7 mouse cellular contexts compared by ENCODE assay signal in genomic region chr4:100527554-100528001, GRCm38 (mm10). TPM values are rescaled to one million over a fixed set of nuclear protein-coding genes. Genes with fewer than 3 reads are reported as not detected.
DNase-seq lines count a peak whose midpoint lies in the region; ATAC-seq lines count a peak whose summit lies in the region.

No protein-coding gene starts in this region.

- ATAC-seq in forebrain, embryonic 14.5 days = peak; percentile 58; the same call in 1 of the 2 replicates
- peak; percentile 56; the same call in 1 of the 2 replicates for ATAC-seq in neural tube, embryonic 14.5 days (ENCODE audit: low read depth)
- no peak for ATAC-seq in erythroblast, adult 5-6 weeks (replicated peaks; ENCODE audit: low FRiP score, poor library complexity, severe bottlenecking)

- 3% methylated on average over 15 of the region's 15 CpGs for WGBS in forebrain, embryonic 14.5 days
- 6% methylated on average over 15 of the region's 15 CpGs for WGBS in limb, embryonic 10.5 days
- WGBS in neural tube, embryonic 14.5 days = 7% methylated on average over 15 of the region's 15 CpGs

- no peaks in the 10 kb centered on the region for H3K9me3 ChIP-seq in forebrain, embryonic 14.5 days (replicated peaks; ENCODE audit: control insufficient read depth, low read length)
- no peaks in the 10 kb centered on the region for H3K9me3 ChIP-seq in limb, embryonic 10.5 days (replicated peaks)
- no peaks in the 10 kb centered on the region for H3K9me3 ChIP-seq in neural tube, embryonic 14.5 days (ENCODE audit: control insufficient read depth, low read length)

- H3K27ac ChIP-seq in forebrain, embryonic 14.5 days (ENCODE audit: low read depth, low read length) = no peak overlapping the region
- peak overlapping the region; percentile 81 for H3K27ac ChIP-seq in limb, embryonic 10.5 days
- H3K27ac ChIP-seq in neural tube, embryonic 14.5 days (ENCODE audit: low read depth, low read length) = no peak overlapping the region

- peak; percentile 23 for DNase-seq in right cerebral cortex, postnatal 10 days (ENCODE audit: low spot score in 2 of 2)
- no peak for DNase-seq in right cerebral cortex, postnatal 36 days (ENCODE audit: low spot score in 2 of 2)
- DNase-seq in forebrain, embryonic 14.5 days (ENCODE audit: low spot score) = peak; percentile 69
- DNase-seq in limb, embryonic 10.5 days (ENCODE audit: low spot score) = peak; percentile 77
- no peak for DNase-seq in frontal cortex, adult 2 months (ENCODE audit: extremely low spot score in 1 of 2, low spot score in 1 of 2)

- no peak overlapping the region for H3K9ac ChIP-seq in forebrain, embryonic 14.5 days (ENCODE audit: low read length)
- no peak overlapping the region for H3K9ac ChIP-seq in neural tube, embryonic 14.5 days (replicated peaks; ENCODE audit: low read depth, low read length)

- H3K36me3 ChIP-seq in forebrain, embryonic 14.5 days (ENCODE audit: control insufficient read depth, insufficient read depth, low read length) = no peaks in the 10 kb centered on the region
- H3K36me3 ChIP-seq in limb, embryonic 10.5 days = no peaks in the 10 kb centered on the region
- no peaks in the 10 kb centered on the region for H3K36me3 ChIP-seq in neural tube, embryonic 14.5 days (ENCODE audit: control insufficient read depth, insufficient read depth, low read length)

- H3K4me2 ChIP-seq in forebrain, embryonic 14.5 days (ENCODE audit: low read length) = peak overlapping the region; percentile 25
- 0 out of 2 replicates have a peak overlapping the region, but pooled peaks have one; percentile 26 for H3K4me2 ChIP-seq in neural tube, embryonic 14.5 days (ENCODE audit: low read depth, low read length)

- no peak overlapping the region for H3K4me3 ChIP-seq in forebrain, embryonic 14.5 days (ENCODE audit: low read depth, low read length)
- H3K4me3 ChIP-seq in limb, embryonic 10.5 days = peak overlapping the region; percentile 36
- 0 out of 2 replicates have a peak overlapping the region, but pooled peaks have one; percentile 3 for H3K4me3 ChIP-seq in neural tube, embryonic 14.5 days (ENCODE audit: low read depth, low read length)

- H3K27me3 ChIP-seq in forebrain, embryonic 14.5 days (replicated peaks; ENCODE audit: control insufficient read depth, insufficient read depth, low read length) = peaks cover 13% of the 10 kb centered on the region
- no peaks in the 10 kb centered on the region for H3K27me3 ChIP-seq in limb, embryonic 10.5 days (ENCODE audit: low read depth, poor library complexity, severe bottlenecking)
- H3K27me3 ChIP-seq in neural tube, embryonic 14.5 days (ENCODE audit: control insufficient read depth, insufficient read depth, low read length) = peaks cover 10% of the 10 kb centered on the region

- H3K4me1 ChIP-seq in forebrain, embryonic 14.5 days (ENCODE audit: control insufficient read depth, insufficient read depth, low read length) = peaks cover 3% of the 10 kb centered on the region; the same call in 1 of the 2 replicates
- H3K4me1 ChIP-seq in limb, embryonic 10.5 days = peaks cover 62% of the 10 kb centered on the region
- H3K4me1 ChIP-seq in neural tube, embryonic 14.5 days (ENCODE audit: control insufficient read depth, insufficient read depth, low read length) = peaks cover 5% of the 10 kb centered on the region; the same call in 1 of the 2 replicates

RNA-seq across cellular contexts. Expression of gene Ube2u, which starts 48.9 kb away (rescaled TPM):
- polyA plus RNA-seq in forebrain, embryonic 14.5 days (2014; fragmentation: Nextera tagmentation; extraction: Ambion mirVana) = 0.15 and 0.51 TPM in 2 replicates
- polyA plus RNA-seq in limb, embryonic 10.5 days (2016; fragmentation: Nextera tagmentation; extraction: Ambion mirVana) = 0.75 and 0.86 TPM in 2 replicates
- polyA plus RNA-seq in neural tube, embryonic 14.5 days (2014; fragmentation: Nextera tagmentation; extraction: Ambion mirVana) = 0.13 TPM in 1 of 2 replicates, not detected in the other
- 0.16 TPM in 1 of 2 replicates, not detected in the other for polyA plus RNA-seq in frontal cortex, adult 2 months (2012; rRNA removed)
- not detected in 2 replicates for total RNA-seq in erythroblast, adult 5-6 weeks (2015; ENCODE audit: low replicate concordance)
- not detected in 2 replicates for total RNA-seq in erythroblast, adult 5-6 weeks (2017; ENCODE audit: low replicate concordance)

Comparison
In these comparisons a context has a peak if more than half of its experiments do, and no peak if none do; other contexts are left out.
1. DNase-seq: peak in right cerebral cortex, postnatal 10 days (2 of 2), forebrain, embryonic 14.5 days (single experiment) and limb, embryonic 10.5 days (single experiment); none in right cerebral cortex, postnatal 36 days (0 of 2) and frontal cortex, adult 2 months (0 of 2).